Mouse (Mus musculus): Measurements from ENCODE around the gene Pdlim5. TPM values are rescaled to one million over a fixed set of nuclear protein-coding genes. Genes with fewer than 3 reads are reported as not detected.

The Pdlim5 gene
- total RNA-seq, 1 experiment from 2014 or later: 62.7 TPM

DNA sequence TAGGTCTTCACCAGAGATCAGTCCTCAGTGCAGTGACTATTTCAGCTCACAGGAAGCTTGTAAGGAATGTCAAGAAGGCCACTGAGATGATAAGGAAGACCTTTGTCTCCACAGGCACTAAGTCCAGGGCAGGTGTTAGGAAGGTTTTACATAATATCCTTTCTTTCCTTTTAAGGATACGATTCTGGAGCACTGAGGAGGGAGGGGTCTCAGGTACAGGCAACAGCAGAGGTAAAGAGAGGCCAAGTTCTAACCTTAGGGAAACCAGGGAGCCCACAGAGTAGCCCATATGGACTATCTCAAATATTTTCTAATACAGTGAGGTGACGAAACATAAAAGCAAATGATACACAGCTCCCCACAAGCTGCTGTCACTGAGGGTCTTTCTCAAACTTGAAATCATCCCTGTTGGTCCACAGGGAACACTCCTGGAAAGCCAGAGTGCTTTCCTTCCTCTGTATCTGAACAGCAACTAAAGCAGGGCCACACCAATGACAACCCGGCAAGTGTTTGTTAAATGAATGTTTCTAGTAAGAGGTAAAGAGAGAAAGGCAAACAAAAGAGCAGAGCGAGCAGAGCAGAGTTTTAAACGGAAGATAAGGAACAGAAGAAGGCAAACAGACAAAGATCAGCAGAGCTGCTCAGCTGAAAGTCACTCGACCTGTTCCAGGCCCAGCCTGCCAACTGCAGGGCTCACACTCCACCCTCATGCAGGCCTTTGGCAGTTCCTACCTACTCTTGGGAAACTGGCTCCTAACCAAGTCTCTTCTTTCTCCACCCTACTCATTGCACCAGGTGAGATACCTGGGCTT, 55.9 kb downstream of the Pdlim5 start:
- peak; percentile 10 for DNase-seq

DNA sequence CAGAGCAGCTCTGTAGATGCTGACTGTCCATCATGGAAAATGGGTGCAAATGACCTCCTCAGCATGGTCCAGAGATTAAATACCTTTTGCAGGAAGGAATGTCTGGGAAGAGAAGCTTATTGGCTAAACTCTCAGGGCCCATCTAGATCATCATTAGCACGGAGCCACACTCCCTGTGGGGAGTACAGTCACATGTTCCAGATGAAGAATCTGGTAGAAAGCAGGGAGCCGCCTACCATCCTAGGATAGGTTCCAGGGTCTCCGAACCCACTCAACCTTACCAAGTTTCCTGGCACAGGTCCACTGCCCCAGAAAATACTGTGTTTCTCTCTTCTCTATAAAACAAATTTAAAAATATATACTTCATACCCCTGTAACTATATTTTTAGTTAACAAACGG, 57.4 kb downstream of the Pdlim5 start:
- DNase-seq: no peak

DNA sequence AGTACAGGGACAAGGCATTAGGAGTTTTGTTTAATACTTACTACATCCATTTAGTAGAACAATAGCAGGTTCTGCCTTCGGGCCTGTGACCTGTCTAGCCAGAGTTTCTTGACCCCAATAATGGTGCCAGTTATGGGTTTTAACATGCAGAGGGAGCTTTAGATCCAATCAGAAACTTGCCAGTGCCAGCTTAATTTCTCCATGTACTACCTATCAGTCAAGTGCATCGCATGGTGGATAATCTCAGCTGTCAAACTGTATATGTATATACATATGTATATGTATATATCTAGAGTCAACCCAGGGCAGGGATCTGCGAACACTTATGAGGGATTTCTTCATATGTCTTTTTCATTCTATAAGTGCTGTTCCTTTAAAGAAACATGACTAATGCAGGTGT, 61.0 kb downstream of the Pdlim5 start:
- no peak for DNase-seq

DNA sequence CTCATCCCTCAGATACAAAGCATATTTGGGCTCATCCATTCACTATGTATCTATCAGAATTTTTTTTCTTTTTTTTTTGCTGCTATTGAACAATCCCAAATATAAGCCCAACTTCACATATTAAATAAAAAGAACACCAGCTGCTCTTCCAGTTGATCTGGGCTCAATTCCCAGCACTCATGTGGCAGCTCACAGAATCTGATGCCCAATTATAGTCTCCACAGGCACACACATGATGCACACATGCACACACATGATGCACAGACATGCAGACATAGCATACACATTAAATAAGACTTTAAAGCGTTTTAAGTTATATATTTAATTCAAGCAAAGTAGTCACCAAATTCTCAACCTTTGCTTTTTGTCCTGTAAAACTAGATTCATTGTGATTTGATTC, 62.0 kb downstream of the Pdlim5 start:
- no peak for DNase-seq

GRCm38 (mm10) chr3:142332716-142333115, 62.8 kb downstream of the Pdlim5 start:
- DNase-seq: no peak

- no peak for DNase-seq
Observed at GRCm38 (mm10) chr3:142331872-142332554, 63.5 kb downstream of the Pdlim5 start.

DNA sequence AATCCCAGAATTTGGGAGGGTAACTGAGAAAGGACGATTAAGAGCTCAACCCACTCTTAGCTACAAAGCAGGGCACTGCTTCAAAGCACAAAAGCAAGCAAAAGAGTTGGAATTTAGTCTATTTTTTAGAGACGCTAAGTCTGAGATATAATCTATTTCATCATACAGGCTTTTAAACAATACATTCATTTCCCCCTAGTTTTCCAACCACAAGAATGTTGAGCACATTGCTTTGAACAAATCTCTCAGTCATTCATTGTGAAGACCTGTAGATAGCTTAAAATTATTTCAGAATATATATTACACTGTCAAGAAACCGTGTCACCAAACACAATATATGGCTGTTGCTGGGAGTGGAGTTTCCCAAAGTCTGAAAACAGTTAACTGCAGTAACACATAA, 65.1 kb downstream of the Pdlim5 start:
- no peak for DNase-seq

- no peak for DNase-seq
Observed at GRCm38 (mm10) chr3:142323592-142323991, 71.9 kb downstream of the Pdlim5 start.

- DNase-seq: peak; percentile 82
Observed at GRCm38 (mm10) chr3:142321930-142322329, 73.6 kb downstream of the Pdlim5 start.

- peak; percentile 61 for DNase-seq
Observed at GRCm38 (mm10) chr3:142318147-142318546, 77.3 kb downstream of the Pdlim5 start.

DNA sequence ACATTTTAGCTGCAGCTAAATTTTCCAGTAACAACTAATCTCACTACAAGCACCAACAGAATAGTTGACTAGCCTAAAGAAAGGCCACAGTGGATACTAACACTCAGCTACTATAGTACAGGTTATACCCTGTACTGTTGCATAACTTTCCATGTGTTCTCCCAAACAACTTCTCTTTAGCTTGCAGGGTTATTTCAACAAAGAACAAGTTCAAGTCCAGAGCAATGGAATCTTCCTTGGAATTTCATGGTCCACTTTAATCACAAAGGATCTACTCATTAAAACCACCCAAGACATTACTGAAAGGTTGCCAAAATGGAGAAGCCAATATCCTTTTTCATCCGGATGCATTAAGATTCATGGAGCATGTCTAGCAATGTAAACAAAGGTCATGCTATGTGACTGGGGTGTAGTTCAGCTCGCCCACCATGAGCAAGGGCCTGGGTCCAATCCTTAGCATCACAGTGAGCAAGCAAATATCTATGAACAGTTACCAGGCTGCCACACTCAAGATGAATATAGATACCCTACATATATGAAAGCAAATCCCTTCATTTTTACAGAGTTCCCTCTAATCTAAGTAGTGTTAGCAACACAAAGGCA, 79.3 kb downstream of the Pdlim5 start:
- DNase-seq: no peak

DNA sequence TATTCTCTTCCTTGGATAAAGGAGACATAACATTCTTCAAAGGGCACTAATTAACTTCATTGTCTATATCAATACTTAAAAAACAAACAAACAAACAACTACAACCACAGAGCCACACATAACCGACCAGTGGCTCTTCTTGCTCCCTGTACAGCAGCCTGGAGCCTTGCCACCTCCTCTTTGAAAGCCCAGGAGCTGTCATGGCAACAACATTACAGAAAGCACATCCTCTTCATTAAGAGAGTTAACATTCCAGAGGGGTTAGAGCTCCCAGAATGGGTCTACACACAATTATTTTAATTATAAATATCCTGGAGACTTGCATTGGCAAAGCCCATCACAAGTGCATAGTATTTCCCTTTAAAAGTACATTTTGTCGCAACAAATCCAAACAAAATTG, 84.4 kb downstream of the Pdlim5 start:
- DNase-seq: no peak

GRCm38 (mm10) chr3:142310446-142310845, 85.0 kb downstream of the Pdlim5 start:
- no peak for DNase-seq

DNA sequence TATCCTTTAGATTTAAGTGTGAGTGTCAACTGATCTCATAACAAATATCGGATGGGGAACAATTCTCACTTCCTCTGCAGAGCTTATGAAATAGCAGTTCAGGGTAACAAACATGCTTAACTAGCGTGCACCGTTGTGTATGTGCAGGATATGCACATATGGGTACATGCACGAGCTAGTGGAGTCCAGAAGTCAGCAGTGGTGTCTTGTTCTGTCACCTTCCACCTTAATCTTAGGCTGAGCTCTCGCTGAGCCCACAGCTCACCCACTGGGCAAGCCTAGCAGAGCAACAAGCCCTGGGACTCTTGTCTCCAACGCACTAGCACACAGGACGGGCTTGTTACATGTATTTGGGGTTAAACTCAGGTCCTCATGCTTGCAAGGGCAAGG, 100.2 kb downstream of the Pdlim5 start:
- no peak for DNase-seq

DNA sequence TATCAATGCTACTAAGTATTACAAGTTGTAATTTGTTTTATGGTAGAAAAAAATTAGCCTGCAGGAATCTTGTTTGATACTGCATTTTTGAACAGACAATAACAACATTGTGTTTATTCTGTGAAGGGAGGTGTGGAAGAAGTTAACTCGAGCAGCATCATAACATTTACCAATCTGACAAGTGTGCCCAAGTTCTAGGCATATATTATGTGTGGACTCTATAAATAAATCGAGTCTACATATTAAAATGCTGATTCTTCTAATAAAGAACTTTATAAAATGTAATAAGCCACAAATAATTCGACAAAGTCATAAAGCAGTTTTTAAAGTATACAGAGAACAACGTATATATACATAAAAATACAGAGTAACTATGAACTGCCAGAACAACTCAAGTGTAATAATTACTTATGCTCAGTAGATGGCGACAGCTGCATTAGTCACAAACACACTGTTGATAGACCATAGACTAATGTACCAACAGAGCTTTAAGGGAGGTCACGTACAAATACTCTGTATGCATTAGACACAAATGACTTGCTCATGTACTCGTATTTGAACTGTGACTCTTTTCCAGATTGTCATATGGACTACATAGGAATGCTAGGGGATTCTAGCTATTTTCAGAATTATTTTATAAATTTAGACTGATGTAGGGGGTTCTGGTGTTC, 100.7 kb downstream of the Pdlim5 start:
- peak; percentile 29 for DNase-seq

GRCm38 (mm10) chr3:142293561-142293960, 101.9 kb downstream of the Pdlim5 start:
- DNase-seq: peak; percentile 34

- peak; percentile 68 for DNase-seq
Observed at GRCm38 (mm10) chr3:142282706-142283105, 112.8 kb downstream of the Pdlim5 start.

- DNase-seq: no peak
Observed at GRCm38 (mm10) chr3:142281656-142282055, 113.8 kb downstream of the Pdlim5 start.

- DNase-seq: no peak
Observed at GRCm38 (mm10) chr3:142281093-142281445, 114.4 kb downstream of the Pdlim5 start.

GRCm38 (mm10) chr3:142280366-142281092, 115.0 kb downstream of the Pdlim5 start:
- no peak for DNase-seq

DNA sequence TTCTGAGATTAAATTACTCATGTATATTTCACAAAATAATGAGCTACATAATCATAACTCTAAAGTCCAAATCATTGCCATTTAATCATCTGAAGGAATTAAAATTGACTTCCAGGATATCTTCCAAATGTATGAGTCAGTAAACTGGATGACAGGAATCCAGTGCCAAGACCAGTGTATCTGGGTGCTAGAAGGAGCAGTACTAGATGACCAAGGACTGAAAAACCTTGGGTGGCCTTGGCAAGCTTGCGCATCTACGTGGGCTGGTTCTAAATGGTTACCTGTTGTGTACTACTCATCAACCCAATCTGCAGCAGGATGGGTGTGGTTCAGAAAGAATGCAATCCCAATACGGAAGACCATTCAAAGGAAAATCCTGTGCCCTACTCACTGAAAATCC, 116.5 kb downstream of the Pdlim5 start:
- no peak for DNase-seq

- DNase-seq: no peak
Observed at GRCm38 (mm10) chr3:142276506-142276905, 119.0 kb downstream of the Pdlim5 start.
